Mouse (Mus musculus): ENCODE results near the gene Ces1b. TPM values are rescaled to one million over a fixed set of nuclear protein-coding genes. Genes with fewer than 3 reads are reported as not detected.

The Ces1b gene
- not detected in 2 replicates for total RNA-seq (2017)

GRCm38 (mm10) chr8:93079887-93080286 is at the start of gene Ces1b:
Ces1b (minus strand) TSS chr8:93080017.
- ATAC-seq (replicated peaks in 1 of 2; ENCODE audit: insufficient read depth in 1 of 2, low FRiP score in 2 of 2, low TSS enrichment in 1 of 2, low read depth in 1 of 2, poor library complexity in 2 of 2, severe bottlenecking in 2 of 2): no peak

GRCm38 (mm10) chr8:93126476-93126875 is 46.7 kb upstream of the Ces1b start:
- ATAC-seq (replicated peaks in 1 of 2; ENCODE audit: insufficient read depth in 1 of 2, low FRiP score in 2 of 2, low TSS enrichment in 1 of 2, low read depth in 1 of 2, poor library complexity in 2 of 2, severe bottlenecking in 2 of 2): no peak

- ATAC-seq (replicated peaks in 1 of 2; ENCODE audit: insufficient read depth in 1 of 2, low FRiP score in 2 of 2, low TSS enrichment in 1 of 2, low read depth in 1 of 2, poor library complexity in 2 of 2, severe bottlenecking in 2 of 2): no peak
Observed at GRCm38 (mm10) chr8:93122005-93122404, 42.2 kb upstream of the Ces1b start.

- peak; percentile 71 to 77; a peak in 3 of 4 replicates for ATAC-seq (replicated peaks in 1 of 2; ENCODE audit: insufficient read depth in 1 of 2, low FRiP score in 2 of 2, low TSS enrichment in 1 of 2, low read depth in 1 of 2, poor library complexity in 2 of 2, severe bottlenecking in 2 of 2)
Observed at GRCm38 (mm10) chr8:93095376-93095775, 15.6 kb upstream of the Ces1b start.

GRCm38 (mm10) chr8:93091324-93091723 is 11.5 kb upstream of the Ces1b start:
- ATAC-seq (replicated peaks in 1 of 2; ENCODE audit: insufficient read depth in 1 of 2, low FRiP score in 2 of 2, low TSS enrichment in 1 of 2, low read depth in 1 of 2, poor library complexity in 2 of 2, severe bottlenecking in 2 of 2): no peak

- ATAC-seq (replicated peaks in 1 of 2; ENCODE audit: insufficient read depth in 1 of 2, low FRiP score in 2 of 2, low TSS enrichment in 1 of 2, low read depth in 1 of 2, poor library complexity in 2 of 2, severe bottlenecking in 2 of 2): no peak
Observed at GRCm38 (mm10) chr8:93088686-93089122, 8.9 kb upstream of the Ces1b start.

- ATAC-seq (replicated peaks in 1 of 2; ENCODE audit: insufficient read depth in 1 of 2, low FRiP score in 2 of 2, low TSS enrichment in 1 of 2, low read depth in 1 of 2, poor library complexity in 2 of 2, severe bottlenecking in 2 of 2): no peak
Observed at GRCm38 (mm10) chr8:93088193-93088592, 8.4 kb upstream of the Ces1b start.

GRCm38 (mm10) chr8:93075251-93075650 is 4.6 kb downstream of the Ces1b start:
- ATAC-seq (replicated peaks in 1 of 2; ENCODE audit: insufficient read depth in 1 of 2, low FRiP score in 2 of 2, low TSS enrichment in 1 of 2, low read depth in 1 of 2, poor library complexity in 2 of 2, severe bottlenecking in 2 of 2): no peak

- ATAC-seq (replicated peaks in 1 of 2; ENCODE audit: insufficient read depth in 1 of 2, low FRiP score in 2 of 2, low TSS enrichment in 1 of 2, low read depth in 1 of 2, poor library complexity in 2 of 2, severe bottlenecking in 2 of 2): no peak
Observed at GRCm38 (mm10) chr8:93063416-93064117, 16.2 kb downstream of the Ces1b start.

- peak; percentile 66 to 87 for ATAC-seq (replicated peaks in 1 of 2; ENCODE audit: insufficient read depth in 1 of 2, low FRiP score in 2 of 2, low TSS enrichment in 1 of 2, low read depth in 1 of 2, poor library complexity in 2 of 2, severe bottlenecking in 2 of 2)
Observed at GRCm38 (mm10) chr8:93059185-93059584, 20.6 kb downstream of the Ces1b start.

- ATAC-seq (replicated peaks in 1 of 2; ENCODE audit: insufficient read depth in 1 of 2, low FRiP score in 2 of 2, low TSS enrichment in 1 of 2, low read depth in 1 of 2, poor library complexity in 2 of 2, severe bottlenecking in 2 of 2): no peak
Observed at GRCm38 (mm10) chr8:93055238-93055637, 24.6 kb downstream of the Ces1b start.

- ATAC-seq (replicated peaks in 1 of 2; ENCODE audit: insufficient read depth in 1 of 2, low FRiP score in 2 of 2, low TSS enrichment in 1 of 2, low read depth in 1 of 2, poor library complexity in 2 of 2, severe bottlenecking in 2 of 2): no peak
Observed at GRCm38 (mm10) chr8:93048510-93049416, 31.1 kb downstream of the Ces1b start.

GRCm38 (mm10) chr8:93048092-93048491 is 31.7 kb downstream of the Ces1b start, which contains the start of gene Ces1a:
Ces1a (minus strand) TSS chr8:93048192.
- ATAC-seq (replicated peaks in 1 of 2; ENCODE audit: insufficient read depth in 1 of 2, low FRiP score in 2 of 2, low TSS enrichment in 1 of 2, low read depth in 1 of 2, poor library complexity in 2 of 2, severe bottlenecking in 2 of 2): no peak

GRCm38 (mm10) chr8:93043083-93043482 is 36.7 kb downstream of the Ces1b start:
- no peak for ATAC-seq (replicated peaks in 1 of 2; ENCODE audit: insufficient read depth in 1 of 2, low FRiP score in 2 of 2, low TSS enrichment in 1 of 2, low read depth in 1 of 2, poor library complexity in 2 of 2, severe bottlenecking in 2 of 2)

- ATAC-seq (replicated peaks in 1 of 2; ENCODE audit: insufficient read depth in 1 of 2, low FRiP score in 2 of 2, low TSS enrichment in 1 of 2, low read depth in 1 of 2, poor library complexity in 2 of 2, severe bottlenecking in 2 of 2): no peak
Observed at GRCm38 (mm10) chr8:93040776-93041567, 38.8 kb downstream of the Ces1b start.

- no peak for ATAC-seq (replicated peaks in 1 of 2; ENCODE audit: insufficient read depth in 1 of 2, low FRiP score in 2 of 2, low TSS enrichment in 1 of 2, low read depth in 1 of 2, poor library complexity in 2 of 2, severe bottlenecking in 2 of 2)
Observed at GRCm38 (mm10) chr8:93040256-93040655, 39.6 kb downstream of the Ces1b start.

GRCm38 (mm10) chr8:93038831-93039230 is 41.0 kb downstream of the Ces1b start:
- ATAC-seq (replicated peaks in 1 of 2; ENCODE audit: insufficient read depth in 1 of 2, low FRiP score in 2 of 2, low TSS enrichment in 1 of 2, low read depth in 1 of 2, poor library complexity in 2 of 2, severe bottlenecking in 2 of 2): no peak

Data from hematopoietic stem cell, adult 5-6 weeks (primary cell).